Mouse (Mus musculus) heart, postnatal 0 days (tissue): ENCODE data around the gene Nt5c.

Source experiments
- CTCF ChIP-seq: IDR thresholded peaks from 2 replicates; pipeline ENCODE4 v1.5.1; 2016; ENCODE audit warnings: antibody characterized with exemption, control low read depth, low read depth
- EP300 ChIP-seq: IDR thresholded peaks from 2 replicates; pipeline ENCODE4 v1.6.1; 2016; ENCODE audit warnings: antibody characterized with exemption, low read depth

- TF ChIP-seq EP300 (peak; percentile 73), CTCF (no peak)
Observed at GRCm38 (mm10) chr11:115520218-115520617, 28.6 kb upstream of the Nt5c start.
